Mouse (Mus musculus) myocyte (in vitro differentiated cells): ENCODE data around the gene Olfr1224-ps1.

ENCODE experiments used
- E2F4 ChIP-seq: IDR thresholded peaks from one replicate; pipeline ENCODE4 v1.6.1; 2011; ENCODE audit warnings: mild to moderate bottlenecking, control low read depth, moderate library complexity; ENCODE audit not compliant: insufficient read depth
- MAX ChIP-seq: IDR thresholded peaks from one replicate; pipeline ENCODE4 v1.6.1; 2011; ENCODE audit warnings: low read depth, mild to moderate bottlenecking, control low read depth
- MYOD1 ChIP-seq, 3 experiments: IDR thresholded peaks; one replicate each; pipeline ENCODE4 v1.6.1; 2011; ENCODE audit warnings: control low read depth in 2 of 3, low read depth in 2 of 3, mild to moderate bottlenecking in 2 of 3, moderate library complexity in 1 of 3; ENCODE audit not compliant: insufficient read length in 2 of 3, control insufficient read depth in 1 of 3
- MYOG ChIP-seq, 3 experiments: IDR thresholded peaks; one replicate each; pipeline ENCODE4 v1.6.1; 2011; ENCODE audit warnings: control low read depth in 2 of 3, low read depth in 2 of 3, mild to moderate bottlenecking in 2 of 3; ENCODE audit not compliant: insufficient read length in 2 of 3, control insufficient read depth in 1 of 3, insufficient read depth in 1 of 3
- POLR2A ChIP-seq: IDR thresholded peaks from one replicate; pipeline ENCODE4 v1.6.1; 2011; ENCODE audit warnings: low read depth, mild to moderate bottlenecking, control low read depth, moderate library complexity; ENCODE audit not compliant: insufficient read length
- POLR2AphosphoS2 ChIP-seq: IDR thresholded peaks from one replicate; pipeline ENCODE4 v1.6.1; 2011; ENCODE audit warnings: low read depth, control low read depth; ENCODE audit not compliant: insufficient read length
- SRF ChIP-seq: IDR thresholded peaks from one replicate; pipeline ENCODE4 v1.6.1; 2011; ENCODE audit warnings: low read depth; ENCODE audit not compliant: control insufficient read depth, insufficient read length
- TCF12 ChIP-seq: IDR thresholded peaks from one replicate; pipeline ENCODE4 v1.6.1; 2011; ENCODE audit warnings: mild to moderate bottlenecking, control low read depth; ENCODE audit not compliant: poor library complexity, insufficient read depth, severe bottlenecking
- TCF3 ChIP-seq: IDR thresholded peaks from one replicate; pipeline ENCODE4 v1.6.1; 2011; ENCODE audit warnings: low read depth, control low read depth; ENCODE audit not compliant: insufficient read length

- TF ChIP-seq MYOG (IDR thresholded peaks at IDR 0.05; ENCODE audit: control insufficient read depth in 1 of 3, insufficient read depth in 1 of 3, insufficient read length in 2 of 3, low read depth in 2 of 3), result no peak
- no peak for TF ChIP-seq TCF12
- no peak for TF ChIP-seq POLR2A
- TF ChIP-seq POLR2AphosphoS2, result no peak
- TF ChIP-seq MAX, result no peak
- no peak for TF ChIP-seq TCF3
- TF ChIP-seq E2F4, result no peak
- no peak for TF ChIP-seq MYOD1 (IDR thresholded peaks at IDR 0.05; ENCODE audit: control insufficient read depth in 1 of 3, insufficient read length in 2 of 3, low read depth in 2 of 3)
- no peak for TF ChIP-seq SRF
Observed at GRCm38 (mm10) chr2:89117183-89117582, 46.7 kb downstream of the Olfr1224-ps1 start, which contains the start of gene Olfr1221.
